Mouse (Mus musculus) CH12.LX (cell line): ENCODE results near the gene Ndufb2. TPM values are rescaled to one million over a fixed set of nuclear protein-coding genes. Genes with fewer than 3 reads are reported as not detected.

Source experiments
- DNase-seq: peaks from one replicate; pipeline ENCODE4 v3.0.0-alpha.2; 2013; ENCODE audit errors: extremely low read depth
- H3K27ac ChIP-seq: 2 replicates; pipeline ENCODE4 v1.5.1; 2012; ENCODE audit warnings: low read depth, mild to moderate bottlenecking, control low read depth, moderate library complexity; ENCODE audit not compliant: insufficient read depth
- H3K27me3 ChIP-seq: replicated peaks from 2 replicates; pipeline ENCODE3; 2012; ENCODE audit warnings: inconsistent platforms
- H3K36me3 ChIP-seq, 2 experiments: replicated peaks in 1 of 2; 2 replicates each; pipeline versions ENCODE3 to v1.6.1; 2012; ENCODE audit warnings: inconsistent platforms in 1 of 2, low read length in 1 of 2, mild to moderate bottlenecking in 1 of 2, mixed read lengths in 1 of 2, moderate library complexity in 1 of 2; ENCODE audit not compliant: control insufficient read depth in 1 of 2, insufficient read depth in 1 of 2
- H3K4me1 ChIP-seq, 2 experiments: 2 replicates each; pipeline ENCODE4 v1.6.1; 2012; ENCODE audit warnings: inconsistent platforms in 1 of 2, moderate library complexity in 1 of 2; ENCODE audit not compliant: insufficient read depth in 2 of 2, control insufficient read depth in 1 of 2
- H3K4me2 ChIP-seq: 2 replicates; pipeline ENCODE4 v1.6.1; 2012; ENCODE audit warnings: low read depth, mild to moderate bottlenecking, control low read depth; ENCODE audit not compliant: poor library complexity, insufficient read depth, severe bottlenecking
- H3K4me3 ChIP-seq, 3 experiments: fragments of 150-350 bp in 1 of 3; sonication (generic) in 1 of 3; replicated peaks in 1 of 3; 2 replicates each; pipeline versions ENCODE3 to v1.5.1; 2011 to 2012; ENCODE audit warnings: low read depth in 2 of 3, low read length in 2 of 3, mild to moderate bottlenecking in 2 of 3, moderate library complexity in 2 of 3, control low read depth in 1 of 3, improper control_type of control experiment in 1 of 3, inconsistent platforms in 1 of 3, mixed read lengths in 1 of 3; ENCODE audit not compliant: poor library complexity in 1 of 3
- H3K79me2 ChIP-seq: replicated peaks from 2 replicates; pipeline ENCODE4 v1.6.1; 2012; ENCODE audit warnings: mild to moderate bottlenecking, moderate library complexity; ENCODE audit not compliant: control insufficient read depth, poor library complexity, insufficient read depth, severe bottlenecking; ENCODE audit errors: extremely low read depth
- H3K9ac ChIP-seq: 2 replicates; pipeline ENCODE4 v1.6.1; 2012; ENCODE audit warnings: low read depth, mild to moderate bottlenecking, control low read depth, moderate library complexity; ENCODE audit not compliant: insufficient read depth
- H3K9me3 ChIP-seq: replicated peaks from 2 replicates; pipeline ENCODE3; 2012; ENCODE audit warnings: low read length, inconsistent platforms, mixed read lengths
- BHLHE40 ChIP-seq: IDR thresholded peaks from 2 replicates; pipeline ENCODE4 v1.6.1; 2011; ENCODE audit warnings: mild to moderate bottlenecking, low read depth, low read length, improper control_type of control experiment
- CHD1 ChIP-seq: IDR thresholded peaks from 2 replicates; pipeline ENCODE4 v1.6.1; 2012; ENCODE audit warnings: low read depth, low read length, improper control_type of control experiment, inconsistent platforms
- CHD2 ChIP-seq: IDR thresholded peaks from 2 replicates; pipeline ENCODE4 v1.6.1; 2011; ENCODE audit warnings: low read length, improper control_type of control experiment
- JUN ChIP-seq: IDR thresholded peaks from 2 replicates; pipeline ENCODE4 v1.6.1; 2011; ENCODE audit warnings: low read depth, mild to moderate bottlenecking, low read length, improper control_type of control experiment, moderate library complexity; ENCODE audit not compliant: insufficient read depth
- MAZ ChIP-seq: IDR thresholded peaks from 2 replicates; pipeline ENCODE4 v1.6.1; 2012; ENCODE audit warnings: low read depth, mild to moderate bottlenecking, inconsistent platforms, low read length, improper control_type of control experiment, moderate library complexity
- MXI1 ChIP-seq: IDR thresholded peaks from 2 replicates; pipeline ENCODE4 v1.6.1; 2011; ENCODE audit warnings: mild to moderate bottlenecking, low read depth, low read length, improper control_type of control experiment
- MYC ChIP-seq: IDR thresholded peaks from 2 replicates; pipeline ENCODE4 v1.6.1; 2011; ENCODE audit warnings: low read depth, mild to moderate bottlenecking, improper control_type of control experiment, low read length
- NELFE ChIP-seq: IDR thresholded peaks from 2 replicates; pipeline ENCODE4 v1.6.1; 2011; ENCODE audit warnings: low read depth, low read length, improper control_type of control experiment
- SIN3A ChIP-seq: IDR thresholded peaks from 2 replicates; pipeline ENCODE4 v1.6.1; 2012; ENCODE audit warnings: low read length, improper control_type of control experiment, inconsistent platforms
- TBP ChIP-seq: conservative IDR thresholded peaks from 2 replicates; pipeline ENCODE4 v1.6.1; 2011; ENCODE audit warnings: low read depth, low read length, improper control_type of control experiment
- TCF12 ChIP-seq: IDR thresholded peaks from 2 replicates; pipeline ENCODE4 v1.6.1; 2014; ENCODE audit warnings: low read depth, mild to moderate bottlenecking, inconsistent platforms, low read length, improper control_type of control experiment
- UBTF ChIP-seq: IDR thresholded peaks from 2 replicates; pipeline ENCODE4 v1.6.1; 2012; ENCODE audit warnings: low read depth, mild to moderate bottlenecking, inconsistent platforms, low read length, improper control_type of control experiment, moderate library complexity
- USF1 ChIP-seq: IDR thresholded peaks from 2 replicates; pipeline ENCODE4 v1.6.1; 2014; ENCODE audit warnings: low read depth, mild to moderate bottlenecking, inconsistent platforms, low read length, improper control_type of control experiment
- ZKSCAN1 ChIP-seq: IDR thresholded peaks from 2 replicates; pipeline ENCODE4 v1.6.1; 2012; ENCODE audit warnings: low read depth, inconsistent platforms, low read length, improper control_type of control experiment, borderline replicate concordance
- ZNF384 ChIP-seq: IDR thresholded peaks from 2 replicates; pipeline ENCODE4 v1.6.1; 2012; ENCODE audit warnings: low read depth, low read length, improper control_type of control experiment, inconsistent platforms
- dilution Hi-C: fragments of 300-500 bp; cut with MboI; formaldehyde crosslinking; loops from 2 replicates; pipeline ENCODE4 v1.14.3; 2020; ENCODE audit warnings: low sequenced_read_pairs; ENCODE audit not compliant: extremely low pct_unique_long_range_greater_than_20kb, extremely low pct_ligation_motif_present
- in situ Hi-C: fragments of 300-500 bp; cut with MboI; formaldehyde crosslinking; loops from 3 replicates; pipeline ENCODE4 v1.14.3; 2019; ENCODE audit warnings: low sequenced_read_pairs, low pct_ligation_motif_present, low pct_unique_long_range_greater_than_20kb, mixed read lengths
- polyA plus RNA-seq: library from polyadenylated mRNA; unstranded; fragments of >175 nt; gene quantifications from 2 replicates; pipeline ENCODE4 v1.2.1, GENCODE M21; 2012; ENCODE audit warnings: low read depth; ENCODE audit not compliant: insufficient read length
- total RNA-seq, 2 experiments: library from RNA; depleted of rRNA; stranded (reverse); fragments of 300-350 nt in 1 of 2; fragments of >200 nt in 1 of 2; gene quantifications; 2 replicates each; pipeline ENCODE4 v1.2.3; 2012 to 2014

The Ndufb2 gene
- total and polyA plus RNA-seq, 3 experiments, result 90.9 to 225 (median 162) TPM

DNA sequence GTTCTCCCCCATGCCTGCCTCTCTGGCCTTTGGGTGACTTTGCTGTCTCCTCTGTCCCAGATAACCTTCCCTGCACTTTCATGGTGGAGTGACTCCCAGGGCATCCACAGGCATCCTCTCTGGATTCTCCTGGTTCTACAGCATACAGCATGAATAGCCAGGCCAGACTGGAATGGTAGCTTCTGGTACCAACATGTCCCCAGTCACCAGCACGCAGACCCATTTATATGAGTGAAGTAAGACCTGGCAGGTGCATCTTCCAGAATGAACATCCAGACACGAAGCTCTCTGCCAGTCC, 36.8 kb upstream of the Ndufb2 start:
- peaks cover 17% of the 10 kb centered on the region for H3K27me3 ChIP-seq
- H3K4me1 ChIP-seq, result peaks cover 0 to 31% of the 10 kb centered on the region in 2 experiments; a peak in 3 of 4 replicates

GRCm38 (mm10) chr6:39556900-39557659, 35.3 kb upstream of the Ndufb2 start:
- Histone ChIP-seq H3K79me2 (no peaks in the 10 kb centered on the region), H3K4me1 (peaks cover 0 to 24% of the 10 kb centered on the region in 2 experiments; a peak in 3 of 4 replicates), H3K36me3 (no peaks in the 10 kb centered on the region), H3K9me3 (peaks cover 2% of the 10 kb centered on the region), H3K9ac (peak overlapping the region; percentile 64), H3K27ac (no peak overlapping the region), H3K4me3 (peak overlapping the region; percentile 42 to 69 (median 45)), H3K4me2 (peak overlapping the region; percentile 45; the same call in 1 of the 2 replicates), H3K27me3 (peaks cover 17% of the 10 kb centered on the region)
- in situ Hi-C loops, result no loop called here
- DNase-seq, result no peak
- no peak for TF ChIP-seq JUN
- TF ChIP-seq BHLHE40, result no peak
- TF ChIP-seq USF1, result no peak
- no peak for TF ChIP-seq MAZ
- no peak for TF ChIP-seq TCF12
- TF ChIP-seq CHD2, result no peak
- TF ChIP-seq UBTF, result 0 out of 2 replicates have a peak, but pooled peaks have one; percentile 57
- 0 out of 2 replicates have a peak, but pooled peaks have one; percentile 18 for TF ChIP-seq SIN3A
- TF ChIP-seq, all 38 proteins: peak for 2
- dilution Hi-C loops, result loop anchor here (25.0 kb wide), 1 partner anchor 95 kb away; no protein-coding TSS in a partner anchor

More for the DNA sequence above, 36.8 kb upstream of the Ndufb2 start:
- H3K4me2 ChIP-seq, result no peak overlapping the region
- no peak overlapping the region for H3K27ac ChIP-seq
- no peak for DNase-seq
- no peak overlapping the region for H3K9ac ChIP-seq
- in situ Hi-C loops (no loop called here), dilution Hi-C loops (loop anchor here (25.0 kb wide), 1 partner anchor 93 kb away; no protein-coding TSS in a partner anchor)
- H3K36me3 ChIP-seq, result no peaks in the 10 kb centered on the region
- no peaks in the 10 kb centered on the region; the same call in 1 of the 2 replicates for H3K79me2 ChIP-seq
- TF ChIP-seq MYC (no peak), CHD1 (no peak), USF1 (no peak), ZKSCAN1 (no peak), TBP (no peak), MXI1 (no peak), ZNF384 (no peak), NELFE (no peak)
- no peak overlapping the region for H3K4me3 ChIP-seq
- peaks cover 2% of the 10 kb centered on the region for H3K9me3 ChIP-seq
